In genomic region chr2:133346789-133347424, GRCm38 (mm10) we compare ENCODE assay signal across 15 mouse cellular contexts.
DNase-seq lines count a peak whose midpoint lies in the region; ATAC-seq lines count a peak whose summit lies in the region.
"Had no signal": no experiment of that assay in that cellular context is flagged by ENCODE, and none has a peak within 500 bp of the region (broad histone marks: within the 10 kb centered on the region; RNA-seq: fewer than 3 reads in every experiment).

No protein-coding gene starts in this region.

- H3K9me3 ChIP-seq in kidney, embryonic 14.5 days (ENCODE audit: control insufficient read depth, low read length), result no peaks in the 10 kb centered on the region
- H3K9me3 ChIP-seq in hindbrain, embryonic 10.5 days, result no peaks in the 10 kb centered on the region
- no peaks in the 10 kb centered on the region; the same call in 1 of the 2 replicates for H3K9me3 ChIP-seq in midbrain, embryonic 15.5 days

- H3K36me3 ChIP-seq in kidney, embryonic 14.5 days (ENCODE audit: control insufficient read depth, insufficient read depth, low read length), result no peaks in the 10 kb centered on the region
- H3K36me3 ChIP-seq in hindbrain, embryonic 10.5 days, result no peaks in the 10 kb centered on the region
- H3K36me3 ChIP-seq in midbrain, embryonic 15.5 days (replicated peaks), result no peaks in the 10 kb centered on the region

- peak; percentile 78 for ATAC-seq in kidney, embryonic 14.5 days (ENCODE audit: low FRiP score, low TSS enrichment)
- ATAC-seq in midbrain, embryonic 15.5 days (replicated peaks), result peak; percentile 86
- ATAC-seq in frontal cortex, adult (ENCODE audit: low TSS enrichment), result no peak

- no peaks in the 10 kb centered on the region for H3K27me3 ChIP-seq in kidney, embryonic 14.5 days (ENCODE audit: control insufficient read depth, insufficient read depth, low read length)
- H3K27me3 ChIP-seq in hindbrain, embryonic 10.5 days (ENCODE audit: insufficient read depth, poor library complexity, severe bottlenecking), result peaks cover 85% of the 10 kb centered on the region
- peaks cover 59% of the 10 kb centered on the region for H3K27me3 ChIP-seq in midbrain, embryonic 15.5 days (replicated peaks)
- H3K27me3 ChIP-seq: CH12.LX had no signal

- no peak for DNase-seq in kidney, postnatal 14 days
- DNase-seq in embryo, embryonic 10.5 days (ENCODE audit: low spot score), result peak; percentile 58
- peak; percentile 46 for DNase-seq in hindbrain, embryonic 10.5 days (ENCODE audit: low spot score)
- DNase-seq in adrenal gland, adult 18-20 months (ENCODE audit: low spot score in 2 of 2), result no peak
- DNase-seq in frontal cortex, postnatal 36 days (ENCODE audit: low spot score in 2 of 2), result no peak
- DNase-seq: adrenal gland, adult 8-10 months; cerebellum, postnatal 36 days; gastrocnemius, postnatal 10 days; kidney, adult 11 months; left cerebral cortex, postnatal 4 days; thymus, postnatal 14 days had no signal

- no peak overlapping the region for H3K27ac ChIP-seq in kidney, embryonic 14.5 days (ENCODE audit: low read depth, low read length)
- H3K27ac ChIP-seq in hindbrain, embryonic 10.5 days, result no peak overlapping the region
- H3K27ac ChIP-seq in midbrain, embryonic 15.5 days, result no peak overlapping the region

- 8% methylated on average over 4 of the region's 4 CpGs for whole genome bisulfite sequencing in kidney, embryonic 14.5 days
- 10% methylated on average over 4 of the region's 4 CpGs for WGBS in hindbrain, embryonic 10.5 days
- WGBS in midbrain, embryonic 15.5 days, result 6% methylated on average over 4 of the region's 4 CpGs

- no peak overlapping the region for H3K9ac ChIP-seq in kidney, embryonic 14.5 days (ENCODE audit: low read depth, low read length)
- H3K9ac ChIP-seq in midbrain, embryonic 15.5 days, result no peak overlapping the region

- H3K4me1 ChIP-seq in kidney, embryonic 14.5 days (ENCODE audit: control insufficient read depth, insufficient read depth, low read length), result 0 out of 2 replicates have a peak, but pooled peaks cover 6% of the 10 kb centered on the region
- H3K4me1 ChIP-seq in hindbrain, embryonic 10.5 days (replicated peaks), result peaks cover 17% of the 10 kb centered on the region
- no peaks in the 10 kb centered on the region; the same call in 1 of the 2 replicates for H3K4me1 ChIP-seq in midbrain, embryonic 15.5 days

- no peak overlapping the region for H3K4me3 ChIP-seq in kidney, embryonic 14.5 days (ENCODE audit: low read length)
- H3K4me3 ChIP-seq in hindbrain, embryonic 10.5 days, result no peak overlapping the region
- H3K4me3 ChIP-seq in midbrain, embryonic 15.5 days, result no peak overlapping the region

- H3K4me2 ChIP-seq in kidney, embryonic 14.5 days (replicated peaks; ENCODE audit: low read depth, low read length), result no peak overlapping the region
- H3K4me2 ChIP-seq in midbrain, embryonic 15.5 days, result no peak overlapping the region

Comparison
In these comparisons a context has a peak if more than half of its experiments do, and no peak if none do; other contexts are left out.
1. DNase-seq: peak in embryo, embryonic 10.5 days (single experiment) and hindbrain, embryonic 10.5 days (single experiment); none in kidney, postnatal 14 days (single experiment), adrenal gland, adult 18-20 months (0 of 2) and frontal cortex, postnatal 36 days (0 of 2).